Mouse (Mus musculus) forebrain, embryonic 10.5 days (tissue): ENCODE results near the gene Gbp2b. TPM values are rescaled to one million over a fixed set of nuclear protein-coding genes. Genes with fewer than 3 reads are reported as not detected.
"Not testable (repeated sequence)": the region's sequence is repeated elsewhere in the genome, so short reads cannot be mapped to it uniquely, and the experiment has no call there.

Source experiments
- DNase-seq: peaks from one replicate; pipeline ENCODE4 v3.0.0-alpha.2; 2017; ENCODE audit warnings: low spot score; ENCODE audit errors: extremely low spot score
- H3K27ac ChIP-seq: fragments of 300-500 bp; sonication (generic); 2 replicates; pipeline ENCODE4 v1.5.1; 2016; ENCODE audit warnings: mild to moderate bottlenecking
- H3K27me3 ChIP-seq: fragments of 300-500 bp; sonication (generic); 2 replicates; pipeline ENCODE4 v1.6.1; 2016; ENCODE audit warnings: mild to moderate bottlenecking; ENCODE audit not compliant: poor library complexity, severe bottlenecking
- H3K36me3 ChIP-seq: fragments of 300-500 bp; sonication (generic); replicated peaks from 2 replicates; pipeline ENCODE4 v1.6.1; 2016; ENCODE audit warnings: mild to moderate bottlenecking, moderate library complexity
- H3K4me1 ChIP-seq: fragments of 300-500 bp; sonication (generic); 2 replicates; pipeline ENCODE4 v1.6.1; 2016
- H3K4me3 ChIP-seq: fragments of 300-500 bp; sonication (generic); 2 replicates; pipeline ENCODE4 v1.5.1; 2016; ENCODE audit warnings: mild to moderate bottlenecking, moderate library complexity
- H3K9me3 ChIP-seq: fragments of 300-500 bp; sonication (generic); 2 replicates; pipeline ENCODE4 v1.6.1; 2016; ENCODE audit warnings: mild to moderate bottlenecking, moderate library complexity
- WGBS: fragments of 180-500 bp; shearing (Covaris S2); methylation state at CpG from one replicate; pipeline ENCODE4 v1.1.7; 2016; 5-methylcytosine and 5-hydroxymethylcytosine counted together
- polyA plus RNA-seq: library from polyadenylated mRNA; unstranded; fragments of >200 nt; fragmentation: Nextera tagmentation; extraction: Ambion mirVana; gene quantifications from 2 replicates; pipeline ENCODE4 v1.2.1, GENCODE M21; 2016

Gene Gbp2b
- polyA plus RNA-seq, 1 experiment from 2014 or later, result not detected

DNA sequence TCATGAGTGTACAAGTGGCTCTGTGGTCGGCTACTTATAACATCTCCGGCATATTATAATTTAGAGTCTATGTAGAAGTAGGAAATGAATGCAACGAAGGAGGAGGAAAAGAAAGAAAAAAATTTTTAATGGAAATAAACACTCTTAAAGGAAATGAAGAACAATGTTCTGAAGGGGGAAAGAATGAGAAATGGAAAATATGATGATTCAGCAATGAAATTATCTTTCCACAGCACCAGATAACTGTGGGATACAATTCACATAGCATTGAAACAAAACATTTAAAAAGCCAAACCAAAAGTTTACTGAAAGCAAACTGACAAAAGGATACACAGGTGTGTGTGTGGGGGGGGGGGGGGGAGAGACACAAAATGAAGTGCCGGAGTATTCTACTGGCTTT lies 11.6 kb upstream of the Gbp2b start:
- H3K9me3 ChIP-seq, result no peaks in the 10 kb centered on the region
- H3K27ac ChIP-seq, result no peak overlapping the region
- WGBS, result 92% methylated on average over 4 of the region's 4 CpGs
- no peaks in the 10 kb centered on the region for H3K36me3 ChIP-seq
- DNase-seq, result no peak
- no peaks in the 10 kb centered on the region for H3K27me3 ChIP-seq
- H3K4me3 ChIP-seq, result no peak overlapping the region
- no peaks in the 10 kb centered on the region for H3K4me1 ChIP-seq

GRCm38 (mm10) chr3:142587386-142587785 lies 7.3 kb upstream of the Gbp2b start:
- H3K9me3 ChIP-seq, result no peaks in the 10 kb centered on the region
- DNase-seq, result no peak
- no peaks in the 10 kb centered on the region for H3K4me1 ChIP-seq
- H3K4me3 ChIP-seq, result no peak overlapping the region
- H3K27me3 ChIP-seq, result no peaks in the 10 kb centered on the region
- no peaks in the 10 kb centered on the region for H3K36me3 ChIP-seq
- no peak overlapping the region for H3K27ac ChIP-seq

DNA sequence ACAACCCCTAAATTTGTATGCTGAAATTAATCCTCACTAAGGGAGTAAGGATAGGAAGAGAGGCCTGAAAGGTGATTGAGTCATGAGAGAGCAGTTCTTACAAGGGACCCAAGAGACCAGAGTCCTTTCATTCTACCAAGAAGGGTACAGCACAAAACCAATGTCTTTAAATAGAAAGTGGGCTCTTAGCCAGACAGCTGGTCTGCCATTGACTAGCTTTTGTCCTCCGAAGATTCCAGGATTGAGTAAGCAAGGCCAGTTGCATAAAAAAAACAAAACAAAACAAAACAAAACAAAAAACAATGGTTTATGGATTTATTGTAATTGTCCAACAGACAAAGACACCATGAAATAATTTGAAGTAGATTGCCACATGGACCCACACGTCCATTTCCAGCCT lies 5.8 kb upstream of the Gbp2b start:
- Histone ChIP-seq H3K36me3 (no peaks in the 10 kb centered on the region), H3K27me3 (no peaks in the 10 kb centered on the region), H3K9me3 (no peaks in the 10 kb centered on the region), H3K4me3 (no peak overlapping the region), H3K27ac (no peak overlapping the region), H3K4me1 (no peaks in the 10 kb centered on the region)
- no peak for DNase-seq
- 85% methylated on average over 2 of the region's 2 CpGs for WGBS

DNA sequence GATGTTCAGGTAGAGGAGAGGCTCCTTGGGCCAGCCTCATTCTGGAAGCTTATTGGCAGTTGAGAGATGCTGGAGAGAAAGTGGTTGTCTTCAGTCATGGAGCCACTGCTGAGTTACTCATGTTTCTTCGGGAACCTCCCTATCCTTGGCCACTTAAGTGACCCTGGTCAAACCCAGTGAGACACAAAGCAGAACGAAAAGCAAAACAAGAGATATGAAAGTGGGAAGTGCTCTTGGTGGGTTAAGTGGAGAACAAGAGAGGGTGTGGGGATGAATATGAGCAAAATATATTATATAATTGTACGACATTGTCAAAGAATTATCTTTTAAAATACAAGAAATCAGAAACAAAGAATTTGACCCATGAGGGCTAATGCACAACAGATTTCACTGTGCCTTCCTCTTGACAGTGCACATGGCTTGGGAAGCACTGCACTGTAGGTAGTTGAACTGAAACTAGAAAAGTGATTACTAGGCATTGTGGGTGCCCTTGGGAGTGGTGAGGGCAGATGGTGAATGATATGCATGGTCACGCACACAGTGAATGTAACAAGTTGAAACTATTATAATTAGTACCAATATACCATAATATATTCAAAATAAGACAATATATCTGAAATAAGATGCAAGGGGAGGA lies 4.1 kb upstream of the Gbp2b start:
- no peaks in the 10 kb centered on the region for H3K9me3 ChIP-seq
- no peaks in the 10 kb centered on the region for H3K36me3 ChIP-seq
- DNase-seq, result no peak
- 93% methylated on average over 4 of the region's 4 CpGs for WGBS
- no peak overlapping the region for H3K27ac ChIP-seq
- no peaks in the 10 kb centered on the region for H3K4me1 ChIP-seq
- no peak overlapping the region for H3K4me3 ChIP-seq
- no peaks in the 10 kb centered on the region for H3K27me3 ChIP-seq

GRCm38 (mm10) chr3:142597923-142598322 lies 3.3 kb downstream of the Gbp2b start:
- no peak overlapping the region for H3K4me3 ChIP-seq
- no peaks in the 10 kb centered on the region for H3K9me3 ChIP-seq
- no peaks in the 10 kb centered on the region for H3K4me1 ChIP-seq
- no peak for DNase-seq
- H3K36me3 ChIP-seq, result no peaks in the 10 kb centered on the region
- 84% methylated on average over 3 of the region's 3 CpGs for WGBS
- no peaks in the 10 kb centered on the region for H3K27me3 ChIP-seq
- no peak overlapping the region for H3K27ac ChIP-seq

DNA sequence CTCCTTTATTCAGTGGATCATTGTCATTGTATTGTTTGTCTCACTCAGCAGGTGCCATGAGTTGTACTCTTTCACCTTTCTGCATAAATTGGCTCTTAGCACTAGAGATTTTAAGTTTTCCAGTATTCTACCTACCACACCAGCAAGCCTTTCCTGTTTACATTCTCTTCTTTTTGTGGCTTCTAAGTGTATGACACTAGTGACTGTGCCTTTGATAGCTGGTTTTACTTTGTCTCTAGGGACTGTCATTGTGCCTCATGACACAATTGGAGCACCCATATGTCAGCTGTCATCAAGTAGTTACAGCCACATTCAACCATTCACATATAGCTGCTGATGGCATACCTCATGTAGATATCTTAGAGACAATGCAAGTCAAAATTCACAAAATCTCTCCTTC lies 7.0 kb downstream of the Gbp2b start:
- H3K4me1 ChIP-seq, result no peaks in the 10 kb centered on the region
- H3K4me3 ChIP-seq, result no peak overlapping the region
- H3K27ac ChIP-seq, result no peak overlapping the region
- no peaks in the 10 kb centered on the region for H3K36me3 ChIP-seq
- no peak for DNase-seq
- H3K27me3 ChIP-seq, result no peaks in the 10 kb centered on the region
- no peaks in the 10 kb centered on the region for H3K9me3 ChIP-seq

- no peak overlapping the region for H3K4me3 ChIP-seq
- peaks cover 4% of the 10 kb centered on the region; the same call in 1 of the 2 replicates for H3K4me1 ChIP-seq
- DNase-seq, result no peak
- 74% methylated on average over 3 of the region's 3 CpGs for WGBS
- no peaks in the 10 kb centered on the region for H3K9me3 ChIP-seq
- H3K36me3 ChIP-seq, result no peaks in the 10 kb centered on the region
- no peak overlapping the region for H3K27ac ChIP-seq
- H3K27me3 ChIP-seq, result no peaks in the 10 kb centered on the region
Measured at GRCm38 (mm10) chr3:142618658-142619057, 24.0 kb downstream of the Gbp2b start.

- H3K36me3 ChIP-seq, result no peaks in the 10 kb centered on the region
- H3K27ac ChIP-seq, result no peak overlapping the region
- no peaks in the 10 kb centered on the region for H3K9me3 ChIP-seq
- H3K27me3 ChIP-seq, result no peaks in the 10 kb centered on the region
- peaks cover 4% of the 10 kb centered on the region; the same call in 1 of the 2 replicates for H3K4me1 ChIP-seq
- no peak for DNase-seq
- 38% methylated on average over 1 of the region's 1 CpGs for WGBS
- H3K4me3 ChIP-seq, result no peak overlapping the region
Measured at GRCm38 (mm10) chr3:142619606-142620005, 25.0 kb downstream of the Gbp2b start.

DNA sequence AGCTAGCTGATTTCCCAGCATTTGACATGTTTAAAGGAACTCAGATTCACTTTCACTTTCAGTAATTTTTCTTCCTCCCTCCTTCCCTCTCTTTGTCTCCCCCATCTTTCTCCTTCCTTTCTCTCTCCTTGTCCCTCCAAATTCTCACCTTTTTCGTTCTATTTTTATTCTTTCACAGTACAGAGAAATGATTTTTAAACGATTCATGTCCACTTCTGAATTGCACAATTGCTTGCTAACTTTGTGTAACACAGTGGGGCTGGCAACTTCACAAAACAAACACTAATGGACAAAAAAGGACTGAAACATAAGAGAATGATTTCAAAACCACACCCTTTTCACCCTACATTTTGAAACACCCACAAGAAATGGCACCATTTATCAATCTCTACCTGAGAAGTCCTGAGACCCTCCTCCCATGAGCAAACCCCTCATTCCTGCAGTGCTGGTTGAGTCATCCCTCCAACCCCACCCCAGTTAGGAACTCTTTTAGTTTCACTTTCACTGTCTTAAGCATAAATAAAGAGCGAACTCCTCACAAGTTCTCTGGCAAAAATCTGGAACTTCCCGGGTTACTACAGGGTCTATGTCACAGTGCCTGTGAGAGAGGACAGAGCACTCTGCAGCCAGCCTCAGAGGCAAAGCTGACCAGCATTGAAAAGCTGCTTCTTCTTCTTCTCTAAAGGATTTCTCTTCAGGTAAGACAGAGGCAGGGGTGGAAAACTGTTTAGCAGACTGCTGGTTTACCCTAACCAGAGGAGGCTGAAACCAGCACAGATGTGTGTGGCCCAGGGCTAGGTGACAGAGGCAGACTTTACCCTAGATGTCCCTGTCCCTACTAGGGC lies 25.7 kb downstream of the Gbp2b start, which contains the start of gene Gbp2:
TSS of gene Gbp2 (plus strand) at position 492 of the 845 bp plus-strand sequence.
- Histone ChIP-seq H3K27me3 (no peaks in the 10 kb centered on the region), H3K27ac (no peak within 1 kb of the TSS), H3K4me3 (no peak within 1 kb of the TSS), H3K4me1 (peaks cover 4% of the 10 kb centered on the region; the same call in 1 of the 2 replicates), H3K36me3 (no peaks in the 10 kb centered on the region), H3K9me3 (no peaks in the 10 kb centered on the region)
- no peak for DNase-seq
- 77% methylated on average over 4 of the region's 4 CpGs for WGBS

DNA sequence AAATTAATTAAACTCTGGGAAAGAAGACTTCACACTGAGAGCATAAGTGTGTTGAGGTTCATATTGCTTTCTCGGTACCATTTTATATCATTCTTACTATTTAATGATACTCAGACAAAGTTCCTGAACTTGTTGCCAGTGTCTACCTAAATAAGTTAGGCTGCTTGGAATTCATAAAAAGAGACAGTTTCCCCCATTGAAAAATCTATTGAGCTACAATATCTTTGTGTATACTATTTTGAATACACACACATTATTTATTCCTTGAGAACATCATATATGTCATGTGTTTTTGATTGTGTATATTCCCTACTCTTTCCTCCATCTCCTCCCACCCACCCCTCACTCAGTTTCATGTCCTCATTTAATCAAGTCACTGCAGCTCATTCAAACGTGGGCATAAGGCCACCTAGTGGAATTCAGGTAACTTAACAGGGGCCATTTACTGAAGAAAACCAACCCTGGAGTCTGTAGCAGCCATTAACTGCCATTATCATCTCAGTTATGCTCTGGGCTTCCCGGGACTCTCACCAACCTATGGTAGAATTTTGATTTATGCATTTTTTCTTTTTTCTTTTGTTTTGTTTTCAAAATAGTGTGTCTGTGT lies 26.4 kb downstream of the Gbp2b start:
- Histone ChIP-seq H3K4me3 (no peak overlapping the region), H3K27ac (no peak overlapping the region), H3K9me3 (no peaks in the 10 kb centered on the region), H3K4me1 (peaks cover 4% of the 10 kb centered on the region; the same call in 1 of the 2 replicates), H3K27me3 (no peaks in the 10 kb centered on the region), H3K36me3 (no peaks in the 10 kb centered on the region)
- 57% methylated on average over 3 of the region's 3 CpGs for WGBS
- no peak for DNase-seq

- no peak overlapping the region for H3K27ac ChIP-seq
- H3K4me1 ChIP-seq, result no peaks in the 10 kb centered on the region
- H3K27me3 ChIP-seq, result no peaks in the 10 kb centered on the region
- H3K9me3 ChIP-seq, result no peaks in the 10 kb centered on the region
- no peaks in the 10 kb centered on the region for H3K36me3 ChIP-seq
- no peak for DNase-seq
- 92% methylated on average over 8 of the region's 8 CpGs for WGBS
- H3K4me3 ChIP-seq, result no peak overlapping the region
Measured at GRCm38 (mm10) chr3:142630385-142630784, 35.7 kb downstream of the Gbp2b start.

GRCm38 (mm10) chr3:142640201-142640600 lies 45.6 kb downstream of the Gbp2b start:
- H3K4me1 ChIP-seq, result no peaks in the 10 kb centered on the region
- H3K4me3 ChIP-seq, result no peak overlapping the region
- H3K27me3 ChIP-seq, result no peaks in the 10 kb centered on the region
- 9% methylated on average over 9 of the region's 9 CpGs for WGBS
- no peaks in the 10 kb centered on the region for H3K36me3 ChIP-seq
- H3K27ac ChIP-seq, result no peak overlapping the region
- peak; percentile 64 for DNase-seq
- no peaks in the 10 kb centered on the region for H3K9me3 ChIP-seq

- peak; percentile 22 for DNase-seq
- H3K27me3 ChIP-seq, H3K4me3 ChIP-seq, H3K36me3 ChIP-seq, H3K4me1 ChIP-seq, H3K27ac ChIP-seq, H3K9me3 ChIP-seq: not testable (repeated sequence)
- WGBS, result 15% methylated on average over 2 of the region's 2 CpGs
Measured at GRCm38 (mm10) chr3:142645949-142646348, 51.3 kb downstream of the Gbp2b start.
